Mouse (Mus musculus) hindbrain, embryonic 14.5 days (tissue): Measurements from ENCODE around the gene Spata18. TPM values are rescaled to one million over a fixed set of nuclear protein-coding genes. Genes with fewer than 3 reads are reported as not detected.
A peak's percentile ranks its signal among the peaks of the same experiment; 100 is the strongest.

Source experiments
- ATAC-seq: fragments of 200-750 bp; cut with Nextera tagmentation; 2 replicates; pipeline ENCODE4 v1.8.0; 2017; ENCODE audit warnings: moderate number of reproducible peaks, mild to moderate bottlenecking, moderate TSS enrichment, moderate library complexity; ENCODE audit not compliant: low FRiP score
- DNase-seq: peaks from one replicate; pipeline ENCODE4 v3.0.0-alpha.2; 2015; ENCODE audit warnings: low spot score
- H3K27ac ChIP-seq: fragments of 300-500 bp; sonication (generic); 2 replicates; pipeline ENCODE4 v1.5.1; 2014; ENCODE audit warnings: mild to moderate bottlenecking, moderate library complexity
- H3K27me3 ChIP-seq: fragments of 300-500 bp; sonication (generic); 2 replicates; pipeline ENCODE4 v1.6.1; 2014; ENCODE audit warnings: mild to moderate bottlenecking, low read length, mixed read lengths; ENCODE audit not compliant: control insufficient read depth, insufficient read depth
- H3K36me3 ChIP-seq: fragments of 300-500 bp; sonication (generic); replicated peaks from 2 replicates; pipeline ENCODE4 v1.6.1; 2014; ENCODE audit not compliant: control insufficient read depth, insufficient read depth
- H3K4me1 ChIP-seq: fragments of 300-500 bp; sonication (generic); replicated peaks from 2 replicates; pipeline ENCODE4 v1.6.1; 2014; ENCODE audit warnings: antibody characterized with exemption, low read length, mixed read lengths; ENCODE audit not compliant: control insufficient read depth, insufficient read depth
- H3K4me2 ChIP-seq: fragments of 300-500 bp; sonication (generic); replicated peaks from 2 replicates; pipeline ENCODE4 v1.6.1; 2014; ENCODE audit warnings: mild to moderate bottlenecking, moderate library complexity
- H3K4me3 ChIP-seq: fragments of 300-500 bp; sonication (generic); replicated peaks from 2 replicates; pipeline ENCODE4 v1.5.1; 2014; ENCODE audit warnings: mild to moderate bottlenecking, low read length
- H3K9ac ChIP-seq: fragments of 300-500 bp; sonication (generic); 2 replicates; pipeline ENCODE4 v1.6.1; 2014
- H3K9me3 ChIP-seq: fragments of 300-500 bp; sonication (generic); 2 replicates; pipeline ENCODE4 v1.6.1; 2016; ENCODE audit warnings: low read length; ENCODE audit not compliant: control insufficient read depth
- WGBS: fragments of 180-500 bp; shearing (Covaris S2); extraction: QIAGEN DNeasy Blood & Tissue Kit; methylation state at CpG from one replicate; pipeline ENCODE4 v1.1.7; 2014; 5-methylcytosine and 5-hydroxymethylcytosine counted together
- polyA plus RNA-seq: library from polyadenylated mRNA; unstranded; fragments of >200 nt; fragmentation: Nextera tagmentation; extraction: Ambion mirVana; gene quantifications from 2 replicates; pipeline ENCODE4 v1.2.1, GENCODE M21; 2014

Gene Spata18
- polyA plus RNA-seq, 1 experiment from 2014 or later, result 1.4 TPM

GRCm38 (mm10) chr5:73683221-73683620, 32.0 kb downstream of the Spata18 start:
- ATAC-seq, result no peak

GRCm38 (mm10) chr5:73683706-73684409, 32.7 kb downstream of the Spata18 start:
- H3K4me3 ChIP-seq, result no peak overlapping the region
- ATAC-seq, result no peak
- no peaks in the 10 kb centered on the region for H3K9me3 ChIP-seq
- WGBS, result 55% methylated on average over 9 of the region's 9 CpGs
- no peak overlapping the region for H3K27ac ChIP-seq
- H3K36me3 ChIP-seq, result no peaks in the 10 kb centered on the region
- no peaks in the 10 kb centered on the region for H3K4me1 ChIP-seq
- H3K9ac ChIP-seq, result no peak overlapping the region
- H3K4me2 ChIP-seq, result no peak overlapping the region
- peak; percentile 27 for DNase-seq
- H3K27me3 ChIP-seq, result no peaks in the 10 kb centered on the region

More at GRCm38 (mm10) chr5:73683221-73683620, 32.0 kb downstream of the Spata18 start:
- Histone ChIP-seq H3K27ac (no peak overlapping the region), H3K4me2 (no peak overlapping the region), H3K4me1 (no peaks in the 10 kb centered on the region), H3K36me3 (no peaks in the 10 kb centered on the region), H3K9me3 (no peaks in the 10 kb centered on the region), H3K27me3 (no peaks in the 10 kb centered on the region), H3K4me3 (no peak overlapping the region), H3K9ac (no peak overlapping the region)
- DNase-seq, result no peak
- 83% methylated on average over 6 of the region's 6 CpGs for WGBS

GRCm38 (mm10) chr5:73686149-73686548, 35.0 kb downstream of the Spata18 start:
- Histone ChIP-seq H3K9ac (no peak overlapping the region), H3K9me3 (no peaks in the 10 kb centered on the region), H3K27ac (no peak overlapping the region), H3K4me1 (no peaks in the 10 kb centered on the region), H3K36me3 (no peaks in the 10 kb centered on the region), H3K27me3 (no peaks in the 10 kb centered on the region), H3K4me3 (no peak overlapping the region), H3K4me2 (no peak overlapping the region)
- DNase-seq (peak; percentile 78), ATAC-seq (no peak)
- 26% methylated on average over 4 of the region's 4 CpGs for WGBS

GRCm38 (mm10) chr5:73688576-73688975, 37.4 kb downstream of the Spata18 start:
- Histone ChIP-seq H3K36me3 (no peaks in the 10 kb centered on the region), H3K4me2 (no peak overlapping the region), H3K27me3 (no peaks in the 10 kb centered on the region), H3K4me1 (no peaks in the 10 kb centered on the region), H3K4me3 (no peak overlapping the region), H3K27ac (no peak overlapping the region), H3K9me3 (no peaks in the 10 kb centered on the region), H3K9ac (no peak overlapping the region)
- 93% methylated on average over 1 of the region's 1 CpGs for WGBS
- no peak for ATAC-seq
- DNase-seq, result no peak

- Histone ChIP-seq H3K27me3 (no peaks in the 10 kb centered on the region), H3K36me3 (no peaks in the 10 kb centered on the region), H3K9ac (no peak overlapping the region), H3K27ac (no peak overlapping the region), H3K4me2 (no peak overlapping the region), H3K4me1 (no peaks in the 10 kb centered on the region), H3K4me3 (no peak overlapping the region), H3K9me3 (no peaks in the 10 kb centered on the region)
- DNase-seq (no peak), ATAC-seq (no peak)
- 55% methylated on average over 2 of the region's 2 CpGs for WGBS
These were observed 39.0 kb downstream of the Spata18 start for GRCm38 (mm10) chr5:73690146-73690545.

- no peak for ATAC-seq
- H3K9ac ChIP-seq, result no peak overlapping the region
- WGBS, result 39% methylated on average over 15 of the region's 15 CpGs
These were observed 40.7 kb downstream of the Spata18 start for GRCm38 (mm10) chr5:73691723-73692520.

GRCm38 (mm10) chr5:73693778-73694177, 42.6 kb downstream of the Spata18 start:
- Histone ChIP-seq H3K4me1 (no peaks in the 10 kb centered on the region), H3K4me2 (no peak overlapping the region), H3K36me3 (no peaks in the 10 kb centered on the region), H3K27me3 (no peaks in the 10 kb centered on the region), H3K27ac (no peak overlapping the region), H3K9ac (no peak overlapping the region), H3K4me3 (no peak overlapping the region), H3K9me3 (no peaks in the 10 kb centered on the region)
- ATAC-seq, result no peak
- 85% methylated on average over 1 of the region's 1 CpGs for WGBS
- no peak for DNase-seq

More at GRCm38 (mm10) chr5:73691723-73692520, 40.7 kb downstream of the Spata18 start:
- Histone ChIP-seq H3K9me3 (no peaks in the 10 kb centered on the region), H3K36me3 (no peaks in the 10 kb centered on the region), H3K27me3 (no peaks in the 10 kb centered on the region), H3K27ac (no peak overlapping the region), H3K4me2 (no peak overlapping the region), H3K4me1 (no peaks in the 10 kb centered on the region), H3K4me3 (no peak overlapping the region)
- DNase-seq, result no peak

GRCm38 (mm10) chr5:73694254-73695015, 43.3 kb downstream of the Spata18 start:
- H3K4me2 ChIP-seq, result no peak overlapping the region
- 78% methylated on average over 4 of the region's 4 CpGs for whole genome bisulfite sequencing
- H3K4me3 ChIP-seq, result no peak overlapping the region
- no peaks in the 10 kb centered on the region for H3K4me1 ChIP-seq
- H3K36me3 ChIP-seq, result no peaks in the 10 kb centered on the region
- H3K27ac ChIP-seq, result no peak overlapping the region
- no peak for ATAC-seq
- no peak for DNase-seq
- no peak overlapping the region for H3K9ac ChIP-seq
- H3K9me3 ChIP-seq, result no peaks in the 10 kb centered on the region
- H3K27me3 ChIP-seq, result no peaks in the 10 kb centered on the region

GRCm38 (mm10) chr5:73697700-73698099, 46.5 kb downstream of the Spata18 start:
- Histone ChIP-seq H3K27ac (no peak overlapping the region), H3K9me3 (no peaks in the 10 kb centered on the region), H3K27me3 (no peaks in the 10 kb centered on the region), H3K36me3 (no peaks in the 10 kb centered on the region), H3K9ac (no peak overlapping the region), H3K4me3 (no peak overlapping the region), H3K4me2 (no peak overlapping the region), H3K4me1 (no peaks in the 10 kb centered on the region)
- WGBS, result 88% methylated on average over 4 of the region's 4 CpGs
- ATAC-seq (no peak), DNase-seq (no peak)
